Mouse (Mus musculus) embryonic facial prominence, embryonic 14.5 days (tissue): ENCODE results near the gene Arfgef2. TPM values are rescaled to one million over a fixed set of nuclear protein-coding genes. Genes with fewer than 3 reads are reported as not detected.

ENCODE experiments used
- ATAC-seq: fragments of 200-750 bp; cut with Nextera tagmentation; 2 replicates; pipeline ENCODE4 v1.8.0; 2017; ENCODE audit warnings: low read depth, moderate number of reproducible peaks, moderate TSS enrichment
- DNase-seq: peaks from one replicate; pipeline ENCODE4 v3.0.0-alpha.2; 2015; ENCODE audit warnings: low spot score
- H3K27ac ChIP-seq: fragments of 300-500 bp; sonication (generic); replicated peaks from 2 replicates; pipeline ENCODE4 v1.5.1; 2014; ENCODE audit warnings: low read depth, mild to moderate bottlenecking, low read length, moderate library complexity
- H3K27me3 ChIP-seq: fragments of 300-500 bp; sonication (generic); replicated peaks from 2 replicates; pipeline ENCODE4 v1.6.1; 2014; ENCODE audit warnings: low read length; ENCODE audit not compliant: control insufficient read depth, insufficient read depth
- H3K36me3 ChIP-seq: fragments of 300-500 bp; sonication (generic); 2 replicates; pipeline ENCODE4 v1.6.1; 2014; ENCODE audit warnings: low read length, mixed read lengths; ENCODE audit not compliant: control insufficient read depth, insufficient read depth
- H3K4me1 ChIP-seq: fragments of 300-500 bp; sonication (generic); 2 replicates; pipeline ENCODE4 v1.6.1; 2014; ENCODE audit warnings: antibody characterized with exemption, low read length; ENCODE audit not compliant: control insufficient read depth, insufficient read depth
- H3K4me2 ChIP-seq: fragments of 300-500 bp; sonication (generic); 2 replicates; pipeline ENCODE4 v1.6.1; 2014; ENCODE audit warnings: low read depth, mild to moderate bottlenecking, low read length, moderate library complexity, mixed read lengths
- H3K4me3 ChIP-seq: fragments of 300-500 bp; sonication (generic); 2 replicates; pipeline ENCODE4 v1.5.1; 2014; ENCODE audit warnings: low read depth, mild to moderate bottlenecking, low read length
- H3K9ac ChIP-seq: fragments of 300-500 bp; sonication (generic); 2 replicates; pipeline ENCODE4 v1.6.1; 2014; ENCODE audit warnings: low read depth, mild to moderate bottlenecking, low read length, moderate library complexity, mixed read lengths
- H3K9me3 ChIP-seq: fragments of 300-500 bp; sonication (generic); 2 replicates; pipeline ENCODE4 v1.6.1; 2016; ENCODE audit warnings: low read length; ENCODE audit not compliant: control insufficient read depth
- WGBS: fragments of 180-500 bp; shearing (Covaris S2); extraction: QIAGEN DNeasy Blood & Tissue Kit; methylation state at CpG from one replicate; pipeline ENCODE4 v1.1.7; 2014; 5-methylcytosine and 5-hydroxymethylcytosine counted together
- polyA plus RNA-seq: library from polyadenylated mRNA; unstranded; fragments of >200 nt; fragmentation: Nextera tagmentation; extraction: Ambion mirVana; gene quantifications from 2 replicates; pipeline ENCODE4 v1.2.1, GENCODE M21; 2014

Gene Arfgef2
- polyA plus RNA-seq, 1 experiment from 2014 or later: 7.1 TPM

GRCm38 (mm10) chr2:166855771-166856170 lies 50.4 kb downstream of the Arfgef2 start:
- no peak overlapping the region for H3K9ac ChIP-seq
- no peak for DNase-seq
- H3K27me3 ChIP-seq: no peaks in the 10 kb centered on the region
- H3K9me3 ChIP-seq: no peaks in the 10 kb centered on the region
- no peak for ATAC-seq
- no peak overlapping the region for H3K4me2 ChIP-seq
- H3K27ac ChIP-seq: no peak overlapping the region
- H3K4me1 ChIP-seq: no peaks in the 10 kb centered on the region
- H3K36me3 ChIP-seq: peaks cover 84% of the 10 kb centered on the region
- 91% methylated on average over 8 of the region's 8 CpGs for WGBS
- no peak overlapping the region for H3K4me3 ChIP-seq

DNA sequence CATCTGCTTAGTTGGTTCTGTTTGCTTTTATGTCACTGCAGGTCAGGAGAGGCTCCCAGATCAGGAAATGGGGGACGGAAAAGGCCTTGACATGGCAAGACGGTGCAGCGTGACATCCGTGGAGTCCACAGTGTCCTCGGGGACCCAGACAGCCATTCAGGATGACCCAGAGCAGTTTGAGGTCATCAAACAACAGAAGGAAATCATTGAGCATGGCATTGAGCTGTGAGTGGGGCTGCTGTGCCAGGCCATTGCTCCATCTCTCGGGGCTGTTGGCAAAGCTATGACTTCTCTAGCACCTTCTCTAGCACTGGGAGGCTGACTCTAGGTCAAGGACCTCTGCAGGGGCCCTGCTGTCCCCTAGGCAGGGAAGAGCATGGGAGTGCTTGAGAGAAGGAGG lies 51.0 kb downstream of the Arfgef2 start:
- H3K9me3 ChIP-seq: no peaks in the 10 kb centered on the region
- no peak overlapping the region for H3K9ac ChIP-seq
- H3K27ac ChIP-seq: no peak overlapping the region
- no peaks in the 10 kb centered on the region for H3K27me3 ChIP-seq
- no peak overlapping the region for H3K4me2 ChIP-seq
- peaks cover 84% of the 10 kb centered on the region for H3K36me3 ChIP-seq
- WGBS: 70% methylated on average over 6 of the region's 6 CpGs
- no peaks in the 10 kb centered on the region for H3K4me1 ChIP-seq
- no peak for DNase-seq
- no peak for ATAC-seq
- H3K4me3 ChIP-seq: no peak overlapping the region

- 82% methylated on average over 2 of the region's 2 CpGs for WGBS
- no peaks in the 10 kb centered on the region for H3K9me3 ChIP-seq
- DNase-seq (no peak), ATAC-seq (no peak)
- no peaks in the 10 kb centered on the region for H3K4me1 ChIP-seq
- no peak overlapping the region for H3K27ac ChIP-seq
- peaks cover 84% of the 10 kb centered on the region for H3K36me3 ChIP-seq
- no peak overlapping the region for H3K4me3 ChIP-seq
- H3K4me2 ChIP-seq: no peak overlapping the region
- H3K9ac ChIP-seq: no peak overlapping the region
- no peaks in the 10 kb centered on the region for H3K27me3 ChIP-seq
Measured at GRCm38 (mm10) chr2:166857118-166857517, 51.7 kb downstream of the Arfgef2 start.

DNA sequence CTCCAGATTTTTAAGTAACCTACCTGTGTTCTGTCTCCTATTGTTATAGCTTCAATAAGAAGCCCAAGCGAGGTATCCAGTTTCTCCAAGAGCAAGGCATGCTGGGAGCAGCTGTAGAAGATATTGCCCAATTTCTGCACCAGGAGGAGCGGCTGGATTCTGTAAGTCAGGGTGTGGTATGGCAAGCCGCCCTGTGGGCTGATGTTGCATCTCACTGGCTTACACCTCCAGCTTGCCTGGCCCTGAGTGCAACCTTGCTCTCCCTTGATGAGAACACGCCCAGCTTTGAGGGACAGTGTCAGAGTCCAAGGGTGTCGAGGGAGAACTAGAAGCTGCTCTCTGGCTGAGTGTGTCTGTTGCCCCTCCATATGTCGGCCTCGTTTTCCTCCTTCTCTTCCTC lies 53.8 kb downstream of the Arfgef2 start:
- H3K27me3 ChIP-seq: no peaks in the 10 kb centered on the region
- peaks cover 86% of the 10 kb centered on the region for H3K36me3 ChIP-seq
- no peaks in the 10 kb centered on the region for H3K4me1 ChIP-seq
- H3K27ac ChIP-seq: no peak overlapping the region
- no peaks in the 10 kb centered on the region for H3K9me3 ChIP-seq
- peak; percentile 38 for DNase-seq
- 77% methylated on average over 7 of the region's 7 CpGs for WGBS
- ATAC-seq: no peak
- no peak overlapping the region for H3K9ac ChIP-seq
- no peak overlapping the region for H3K4me2 ChIP-seq
- no peak overlapping the region for H3K4me3 ChIP-seq

- Histone ChIP-seq H3K27me3 (no peaks in the 10 kb centered on the region), H3K4me3 (no peak overlapping the region), H3K4me1 (no peaks in the 10 kb centered on the region), H3K9ac (no peak overlapping the region), H3K36me3 (peaks cover 90% of the 10 kb centered on the region), H3K9me3 (no peaks in the 10 kb centered on the region), H3K27ac (no peak overlapping the region), H3K4me2 (no peak overlapping the region)
- ATAC-seq (no peak), DNase-seq (no peak)
- WGBS: 66% methylated on average over 3 of the region's 3 CpGs
Measured at GRCm38 (mm10) chr2:166862505-166862904, 57.1 kb downstream of the Arfgef2 start.

DNA sequence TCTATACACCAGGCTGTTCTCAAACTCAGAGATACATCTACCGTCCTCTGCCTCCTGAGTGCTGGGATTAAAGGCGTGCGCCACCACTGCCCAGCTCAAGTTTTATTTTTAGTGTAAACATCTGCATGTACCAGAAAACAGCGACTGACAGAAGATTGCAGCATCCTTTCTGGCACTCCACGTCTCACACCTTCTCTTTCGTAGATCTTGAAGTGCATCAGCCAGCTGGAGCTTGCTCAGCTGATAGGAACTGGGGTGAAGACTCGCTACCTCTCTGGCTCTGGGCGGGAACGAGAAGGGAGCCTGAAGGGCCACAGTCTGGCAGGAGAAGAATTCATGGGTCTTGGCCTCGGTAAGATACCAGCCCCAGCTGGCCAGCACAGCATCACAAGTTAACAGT lies 60.1 kb downstream of the Arfgef2 start:
- Histone ChIP-seq H3K27me3 (no peaks in the 10 kb centered on the region), H3K4me2 (no peak overlapping the region), H3K4me1 (no peaks in the 10 kb centered on the region), H3K4me3 (no peak overlapping the region), H3K27ac (no peak overlapping the region), H3K36me3 (peaks cover 91% of the 10 kb centered on the region), H3K9me3 (no peaks in the 10 kb centered on the region), H3K9ac (no peak overlapping the region)
- DNase-seq (no peak), ATAC-seq (no peak)
- 80% methylated on average over 10 of the region's 10 CpGs for WGBS

DNA sequence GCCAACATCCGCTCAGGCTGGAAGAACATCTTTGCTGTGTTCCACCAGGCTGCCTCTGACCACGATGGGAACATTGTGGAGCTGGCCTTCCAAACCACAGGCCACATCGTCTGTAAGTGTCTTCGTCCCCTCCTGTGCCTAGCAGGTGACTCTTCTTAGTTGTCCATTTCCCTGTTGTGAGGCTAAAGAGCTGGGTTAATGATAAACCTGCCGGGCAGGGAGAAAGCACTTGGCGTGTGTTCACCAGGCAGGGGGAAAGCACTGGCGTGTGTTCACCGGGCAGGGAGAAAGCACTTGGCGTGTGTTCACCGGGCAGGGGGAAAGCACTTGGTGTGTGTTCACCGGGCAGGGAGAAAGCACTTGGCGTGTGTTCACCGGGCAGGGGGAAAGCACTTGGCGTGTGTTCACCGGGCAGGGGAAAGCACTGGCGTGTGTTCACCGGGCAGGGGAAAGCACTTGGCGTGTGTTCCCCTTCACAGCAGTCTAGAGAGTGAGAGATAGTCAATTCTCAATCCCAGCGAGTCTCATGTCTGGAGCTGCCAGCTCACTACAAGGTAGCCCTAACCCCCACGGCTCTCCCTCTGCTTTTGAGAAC lies 65.0 kb downstream of the Arfgef2 start:
- ATAC-seq (no peak), DNase-seq (no peak)
- H3K9me3 ChIP-seq: no peaks in the 10 kb centered on the region
- peaks cover 90% of the 10 kb centered on the region for H3K36me3 ChIP-seq
- H3K9ac ChIP-seq: no peak overlapping the region
- WGBS: 90% methylated on average over 18 of the region's 20 CpGs
- no peaks in the 10 kb centered on the region for H3K27me3 ChIP-seq
- H3K4me2 ChIP-seq: no peak overlapping the region
- no peak overlapping the region for H3K27ac ChIP-seq
- H3K4me1 ChIP-seq: no peaks in the 10 kb centered on the region
- H3K4me3 ChIP-seq: no peak overlapping the region

DNA sequence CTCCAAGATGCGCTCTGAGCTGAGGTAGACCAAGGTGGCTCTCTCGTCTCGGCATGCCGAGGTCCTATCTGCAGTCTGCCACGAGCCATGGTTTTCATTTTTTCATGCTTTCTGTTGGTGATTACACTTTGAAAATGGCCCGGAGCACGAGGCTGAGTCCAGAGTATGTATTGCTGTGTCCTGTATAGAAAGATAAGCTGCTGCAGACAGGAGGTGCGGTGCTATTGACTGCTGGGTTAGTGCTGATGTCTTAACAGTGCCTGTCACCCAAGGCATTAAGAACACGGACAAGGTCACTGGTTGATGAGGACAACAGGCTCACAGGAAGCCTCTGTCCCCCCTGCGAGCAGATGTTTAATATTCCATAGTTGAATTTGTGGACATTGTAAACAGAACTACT lies 65.5 kb downstream of the Arfgef2 start:
- no peaks in the 10 kb centered on the region for H3K4me1 ChIP-seq
- H3K36me3 ChIP-seq: peaks cover 87% of the 10 kb centered on the region
- H3K27ac ChIP-seq: no peak overlapping the region
- H3K9ac ChIP-seq: no peak overlapping the region
- no peak overlapping the region for H3K4me3 ChIP-seq
- H3K4me2 ChIP-seq: no peak overlapping the region
- 90% methylated on average over 10 of the region's 10 CpGs for WGBS
- ATAC-seq: no peak
- H3K9me3 ChIP-seq: no peaks in the 10 kb centered on the region
- H3K27me3 ChIP-seq: no peaks in the 10 kb centered on the region
- no peak for DNase-seq

GRCm38 (mm10) chr2:166874675-166875280 lies 69.4 kb downstream of the Arfgef2 start:
- ATAC-seq (peak; percentile 53; the same call in 1 of the 2 replicates), DNase-seq (peak; percentile 66)
- H3K4me2 ChIP-seq: no peak overlapping the region
- peak overlapping the region; percentile 65; the same call in 1 of the 2 replicates for H3K27ac ChIP-seq
- no peaks in the 10 kb centered on the region for H3K9me3 ChIP-seq
- no peak overlapping the region for H3K9ac ChIP-seq
- no peak overlapping the region for H3K4me3 ChIP-seq
- H3K4me1 ChIP-seq: no peaks in the 10 kb centered on the region
- 50% methylated on average over 10 of the region's 10 CpGs for whole genome bisulfite sequencing
- no peaks in the 10 kb centered on the region for H3K27me3 ChIP-seq
- peaks cover 76% of the 10 kb centered on the region for H3K36me3 ChIP-seq
